Mouse (Mus musculus): ENCODE measurements at regions not wholly inside any gene's neighbourhood (a gene's known extent, or its start where the extent isn't known, plus 50 kb on each side); places are given as distances from the start of the nearest gene placed in this dataset.

- no peak for TF ChIP-seq CTCF (IDR thresholded peaks at IDR 0.05; ENCODE audit: low read depth)
- TF ChIP-seq EP300 (optimal IDR thresholded peaks at IDR 0.05), result no peak
Measured at GRCm38 (mm10) chr3:81289762-81290161, 253.5 kb downstream of the Pdgfc start.

All from stomach, postnatal 0 days (tissue).